18 mouse cellular contexts compared by ENCODE assay signal in the genomic region with DNA sequence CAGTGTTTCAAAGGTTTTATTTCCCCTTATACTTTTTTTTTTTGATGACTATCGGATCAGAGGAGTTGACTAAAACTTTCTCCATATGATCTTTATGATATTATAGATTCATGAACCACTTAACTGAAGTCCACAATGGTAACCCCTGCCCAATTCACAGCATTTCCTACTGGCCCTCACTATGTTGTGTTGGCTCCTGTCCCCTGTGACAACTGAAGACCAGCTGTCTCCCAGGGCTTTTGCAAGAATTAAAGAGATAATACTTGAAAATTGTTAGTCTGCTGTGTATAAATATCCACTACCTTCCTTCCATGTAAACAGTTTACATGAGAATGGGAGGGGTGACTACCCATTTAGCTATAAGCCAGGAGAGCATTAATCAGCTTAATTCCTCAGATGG. TPM values are rescaled to one million over a fixed set of nuclear protein-coding genes. Genes with fewer than 3 reads are reported as not detected.
"Had no signal": no experiment of that assay in that cellular context is flagged by ENCODE, and none has a peak within 500 bp of the region (broad histone marks: within the 10 kb centered on the region; RNA-seq: fewer than 3 reads in every experiment).

No protein-coding gene starts in this region.

- ATAC-seq: liver, embryonic 12.5 days; midbrain, embryonic 16.5 days had no signal

- H3K4me3 ChIP-seq: liver, embryonic 12.5 days; lung, embryonic 15.5 days; midbrain, embryonic 10.5 days; midbrain, embryonic 12.5 days; myocyte; neural tube, embryonic 13.5 days; neural tube, embryonic 15.5 days had no signal

- H3K27ac ChIP-seq: liver, embryonic 12.5 days; liver, embryonic 14.5 days; lung, embryonic 15.5 days; midbrain, embryonic 10.5 days; midbrain, embryonic 12.5 days; neural tube, embryonic 13.5 days; neural tube, embryonic 15.5 days had no signal

- H3K4me1 ChIP-seq: liver, embryonic 12.5 days; midbrain, embryonic 10.5 days; midbrain, embryonic 12.5 days; neural tube, embryonic 13.5 days; neural tube, embryonic 15.5 days had no signal

- H3K36me3 ChIP-seq: liver, embryonic 12.5 days; lung, embryonic 15.5 days; midbrain, embryonic 10.5 days; midbrain, embryonic 12.5 days; neural tube, embryonic 13.5 days; neural tube, embryonic 15.5 days had no signal

- H3K9me3 ChIP-seq: liver, embryonic 12.5 days; lung, embryonic 15.5 days; midbrain, embryonic 10.5 days; midbrain, embryonic 12.5 days; neural tube, embryonic 13.5 days; neural tube, embryonic 15.5 days had no signal

- DNase-seq: midbrain, embryonic 14.5 days; retina, postnatal 1 day; right cerebral cortex, adult 18-20 months; right cerebral cortex, postnatal 25 days; right cerebral cortex, postnatal 4 days; spleen, adult 18-20 months; thymus, adult 18-20 months; thymus, postnatal 14 days; thymus, postnatal 36 days had no signal

- H3K27me3 ChIP-seq: liver, embryonic 12.5 days; lung, embryonic 15.5 days; midbrain, embryonic 12.5 days; neural tube, embryonic 13.5 days; neural tube, embryonic 15.5 days had no signal

- H3K9ac ChIP-seq: liver, embryonic 12.5 days; liver, embryonic 14.5 days; lung, embryonic 15.5 days; midbrain, embryonic 12.5 days; neural tube, embryonic 13.5 days; neural tube, embryonic 15.5 days had no signal

- H3K4me2 ChIP-seq: liver, embryonic 12.5 days; lung, embryonic 15.5 days; midbrain, embryonic 12.5 days; neural tube, embryonic 13.5 days; neural tube, embryonic 15.5 days had no signal

RNA-seq across cellular contexts. Expression of a gene that starts 50.6 kb away (rescaled TPM):
- polyA plus RNA-seq: myocyte had no signal
